Mouse (Mus musculus) CH12.LX (cell line): ENCODE results near the gene Ina. TPM values are rescaled to one million over a fixed set of nuclear protein-coding genes. Genes with fewer than 3 reads are reported as not detected.

Experiments used
- DNase-seq: peaks from one replicate; pipeline ENCODE4 v3.0.0-alpha.2; 2013; ENCODE audit errors: extremely low read depth
- H3K27ac ChIP-seq: 2 replicates; pipeline ENCODE4 v1.5.1; 2012; ENCODE audit warnings: low read depth, mild to moderate bottlenecking, control low read depth, moderate library complexity; ENCODE audit not compliant: insufficient read depth
- H3K27me3 ChIP-seq: replicated peaks from 2 replicates; pipeline ENCODE3; 2012; ENCODE audit warnings: inconsistent platforms
- H3K36me3 ChIP-seq, 2 experiments: replicated peaks in 1 of 2; 2 replicates each; pipeline versions ENCODE3 to v1.6.1; 2012; ENCODE audit warnings: inconsistent platforms in 1 of 2, low read length in 1 of 2, mild to moderate bottlenecking in 1 of 2, mixed read lengths in 1 of 2, moderate library complexity in 1 of 2; ENCODE audit not compliant: control insufficient read depth in 1 of 2, insufficient read depth in 1 of 2
- H3K4me1 ChIP-seq, 2 experiments: 2 replicates each; pipeline ENCODE4 v1.6.1; 2012; ENCODE audit warnings: inconsistent platforms in 1 of 2, moderate library complexity in 1 of 2; ENCODE audit not compliant: insufficient read depth in 2 of 2, control insufficient read depth in 1 of 2
- H3K4me2 ChIP-seq: 2 replicates; pipeline ENCODE4 v1.6.1; 2012; ENCODE audit warnings: low read depth, mild to moderate bottlenecking, control low read depth; ENCODE audit not compliant: poor library complexity, insufficient read depth, severe bottlenecking
- H3K4me3 ChIP-seq, 3 experiments: fragments of 150-350 bp in 1 of 3; sonication (generic) in 1 of 3; replicated peaks in 1 of 3; 2 replicates each; pipeline versions ENCODE3 to v1.5.1; 2011 to 2012; ENCODE audit warnings: low read depth in 2 of 3, low read length in 2 of 3, mild to moderate bottlenecking in 2 of 3, moderate library complexity in 2 of 3, control low read depth in 1 of 3, improper control_type of control experiment in 1 of 3, inconsistent platforms in 1 of 3, mixed read lengths in 1 of 3; ENCODE audit not compliant: poor library complexity in 1 of 3
- H3K79me2 ChIP-seq: replicated peaks from 2 replicates; pipeline ENCODE4 v1.6.1; 2012; ENCODE audit warnings: mild to moderate bottlenecking, moderate library complexity; ENCODE audit not compliant: control insufficient read depth, poor library complexity, insufficient read depth, severe bottlenecking; ENCODE audit errors: extremely low read depth
- H3K9ac ChIP-seq: 2 replicates; pipeline ENCODE4 v1.6.1; 2012; ENCODE audit warnings: low read depth, mild to moderate bottlenecking, control low read depth, moderate library complexity; ENCODE audit not compliant: insufficient read depth
- H3K9me3 ChIP-seq: replicated peaks from 2 replicates; pipeline ENCODE3; 2012; ENCODE audit warnings: low read length, inconsistent platforms, mixed read lengths
- BHLHE40 ChIP-seq: IDR thresholded peaks from 2 replicates; pipeline ENCODE4 v1.6.1; 2011; ENCODE audit warnings: mild to moderate bottlenecking, low read depth, low read length, improper control_type of control experiment
- CHD1 ChIP-seq: IDR thresholded peaks from 2 replicates; pipeline ENCODE4 v1.6.1; 2012; ENCODE audit warnings: low read depth, low read length, improper control_type of control experiment, inconsistent platforms
- CHD2 ChIP-seq: IDR thresholded peaks from 2 replicates; pipeline ENCODE4 v1.6.1; 2011; ENCODE audit warnings: low read length, improper control_type of control experiment
- CTCF ChIP-seq, 2 experiments: IDR thresholded peaks in 1 of 2; conservative IDR thresholded peaks in 1 of 2; 2 replicates each; pipeline ENCODE4 v1.5.1; 2011 to 2012; ENCODE audit warnings: low read depth in 2 of 2, low read length in 2 of 2, improper control_type of control experiment in 1 of 2, inconsistent platforms in 1 of 2, mild to moderate bottlenecking in 1 of 2, moderate library complexity in 1 of 2
- E2F4 ChIP-seq: IDR thresholded peaks from 2 replicates; pipeline ENCODE4 v1.6.1; 2011; ENCODE audit warnings: low read depth, low read length, improper control_type of control experiment; ENCODE audit not compliant: insufficient replicate concordance
- ELF1 ChIP-seq: IDR thresholded peaks from 2 replicates; pipeline ENCODE4 v1.6.1; 2014; ENCODE audit warnings: low read depth, mild to moderate bottlenecking, inconsistent platforms, low read length, improper control_type of control experiment
- EP300 ChIP-seq: IDR thresholded peaks from 2 replicates; pipeline ENCODE4 v1.6.1; 2011; ENCODE audit warnings: low read length, improper control_type of control experiment
- ETS1 ChIP-seq: conservative IDR thresholded peaks from 2 replicates; pipeline ENCODE4 v1.6.1; 2012; ENCODE audit warnings: low read depth, mild to moderate bottlenecking, inconsistent platforms, low read length, improper control_type of control experiment, moderate library complexity
- GABPA ChIP-seq: IDR thresholded peaks from 2 replicates; pipeline ENCODE4 v1.6.1; 2012; ENCODE audit warnings: low read depth, low read length, improper control_type of control experiment, inconsistent platforms; ENCODE audit not compliant: insufficient replicate concordance
- HCFC1 ChIP-seq: IDR thresholded peaks from 2 replicates; pipeline ENCODE4 v1.6.1; 2012; ENCODE audit warnings: low read depth, mild to moderate bottlenecking, inconsistent platforms, low read length, improper control_type of control experiment
- IRF4 ChIP-seq: IDR thresholded peaks from 2 replicates; pipeline ENCODE4 v1.6.1; 2014; ENCODE audit warnings: low read depth, mild to moderate bottlenecking, inconsistent platforms, low read length, improper control_type of control experiment
- JUND ChIP-seq: conservative IDR thresholded peaks from 2 replicates; pipeline ENCODE4 v1.6.1; 2011; ENCODE audit warnings: low read depth, low read length, improper control_type of control experiment
- KAT2A ChIP-seq: IDR thresholded peaks from 2 replicates; pipeline ENCODE4 v1.6.1; 2012; ENCODE audit warnings: low read length, improper control_type of control experiment, inconsistent platforms; ENCODE audit not compliant: insufficient replicate concordance
- MAFK ChIP-seq: IDR thresholded peaks from 2 replicates; pipeline ENCODE4 v1.6.1; 2011; ENCODE audit warnings: low read length, improper control_type of control experiment; ENCODE audit not compliant: insufficient replicate concordance
- MAZ ChIP-seq: IDR thresholded peaks from 2 replicates; pipeline ENCODE4 v1.6.1; 2012; ENCODE audit warnings: low read depth, mild to moderate bottlenecking, inconsistent platforms, low read length, improper control_type of control experiment, moderate library complexity
- MXI1 ChIP-seq: IDR thresholded peaks from 2 replicates; pipeline ENCODE4 v1.6.1; 2011; ENCODE audit warnings: mild to moderate bottlenecking, low read depth, low read length, improper control_type of control experiment
- MYC ChIP-seq: IDR thresholded peaks from 2 replicates; pipeline ENCODE4 v1.6.1; 2011; ENCODE audit warnings: low read depth, mild to moderate bottlenecking, improper control_type of control experiment, low read length
- NELFE ChIP-seq: IDR thresholded peaks from 2 replicates; pipeline ENCODE4 v1.6.1; 2011; ENCODE audit warnings: low read depth, low read length, improper control_type of control experiment
- NRF1 ChIP-seq: IDR thresholded peaks from 2 replicates; pipeline ENCODE4 v1.6.1; 2014; ENCODE audit warnings: low read depth, mild to moderate bottlenecking, inconsistent platforms, low read length, improper control_type of control experiment, moderate library complexity
- PAX5 ChIP-seq: IDR thresholded peaks from 2 replicates; pipeline ENCODE4 v1.6.1; 2012; ENCODE audit warnings: low read length, inconsistent platforms, mixed read lengths
- POLR2AphosphoS2 ChIP-seq: IDR thresholded peaks from 2 replicates; pipeline ENCODE4 v1.6.1; 2011; ENCODE audit warnings: low read depth, low read length, improper control_type of control experiment
- RAD21 ChIP-seq: IDR thresholded peaks from 2 replicates; pipeline ENCODE4 v1.6.1; 2011; ENCODE audit warnings: low read depth, mild to moderate bottlenecking, low read length, improper control_type of control experiment, moderate library complexity
- RCOR1 ChIP-seq: conservative IDR thresholded peaks from 2 replicates; pipeline ENCODE4 v1.6.1; 2012; ENCODE audit warnings: low read depth, mild to moderate bottlenecking, inconsistent platforms, low read length, improper control_type of control experiment
- SIN3A ChIP-seq: IDR thresholded peaks from 2 replicates; pipeline ENCODE4 v1.6.1; 2012; ENCODE audit warnings: low read length, improper control_type of control experiment, inconsistent platforms
- SMC3 ChIP-seq: IDR thresholded peaks from 2 replicates; pipeline ENCODE4 v1.6.1; 2011; ENCODE audit warnings: low read depth, low read length, improper control_type of control experiment
- TBP ChIP-seq: conservative IDR thresholded peaks from 2 replicates; pipeline ENCODE4 v1.6.1; 2011; ENCODE audit warnings: low read depth, low read length, improper control_type of control experiment
- TCF12 ChIP-seq: IDR thresholded peaks from 2 replicates; pipeline ENCODE4 v1.6.1; 2014; ENCODE audit warnings: low read depth, mild to moderate bottlenecking, inconsistent platforms, low read length, improper control_type of control experiment
- UBTF ChIP-seq: IDR thresholded peaks from 2 replicates; pipeline ENCODE4 v1.6.1; 2012; ENCODE audit warnings: low read depth, mild to moderate bottlenecking, inconsistent platforms, low read length, improper control_type of control experiment, moderate library complexity
- USF1 ChIP-seq: IDR thresholded peaks from 2 replicates; pipeline ENCODE4 v1.6.1; 2014; ENCODE audit warnings: low read depth, mild to moderate bottlenecking, inconsistent platforms, low read length, improper control_type of control experiment
- USF2 ChIP-seq: conservative IDR thresholded peaks from 2 replicates; pipeline ENCODE4 v1.6.1; 2011; ENCODE audit warnings: low read depth, low read length, improper control_type of control experiment
- ZMIZ1 ChIP-seq: IDR thresholded peaks from 2 replicates; pipeline ENCODE4 v1.6.1; 2012; ENCODE audit warnings: low read depth, mild to moderate bottlenecking, inconsistent platforms, low read length, improper control_type of control experiment
- ZNF384 ChIP-seq: IDR thresholded peaks from 2 replicates; pipeline ENCODE4 v1.6.1; 2012; ENCODE audit warnings: low read depth, low read length, improper control_type of control experiment, inconsistent platforms
- dilution Hi-C: fragments of 300-500 bp; cut with MboI; formaldehyde crosslinking; loops from 2 replicates; pipeline ENCODE4 v1.14.3; 2020; ENCODE audit warnings: low sequenced_read_pairs; ENCODE audit not compliant: extremely low pct_unique_long_range_greater_than_20kb, extremely low pct_ligation_motif_present
- in situ Hi-C: fragments of 300-500 bp; cut with MboI; formaldehyde crosslinking; loops from 3 replicates; pipeline ENCODE4 v1.14.3; 2019; ENCODE audit warnings: low sequenced_read_pairs, low pct_ligation_motif_present, low pct_unique_long_range_greater_than_20kb, mixed read lengths
- polyA plus RNA-seq: library from polyadenylated mRNA; unstranded; fragments of >175 nt; gene quantifications from 2 replicates; pipeline ENCODE4 v1.2.1, GENCODE M21; 2012; ENCODE audit warnings: low read depth; ENCODE audit not compliant: insufficient read length
- total RNA-seq, 2 experiments: library from RNA; depleted of rRNA; stranded (reverse); fragments of 300-350 nt in 1 of 2; fragments of >200 nt in 1 of 2; gene quantifications; 2 replicates each; pipeline ENCODE4 v1.2.3; 2012 to 2014

Gene Ina
- total and polyA plus RNA-seq, 3 experiments: not detected

DNA sequence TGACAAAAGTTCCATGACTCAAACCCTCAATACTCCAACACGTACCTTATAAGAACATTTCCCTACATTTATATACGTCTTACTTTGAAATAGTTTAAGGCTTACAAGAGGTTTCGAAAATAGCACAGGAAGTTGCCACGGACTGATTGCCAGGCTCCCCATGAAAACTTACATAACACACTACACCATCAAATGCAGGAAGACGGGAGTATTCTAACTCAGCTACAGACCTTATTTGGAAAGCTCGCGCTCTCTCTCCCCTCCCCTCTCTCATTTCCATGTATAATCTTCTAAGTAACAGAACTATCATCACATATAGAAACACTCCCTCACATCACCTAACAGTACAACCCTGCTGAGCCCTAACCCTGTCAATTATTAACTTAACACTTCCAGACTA, 5.1 kb upstream of the Ina start:
- H3K27me3 ChIP-seq: no peaks in the 10 kb centered on the region
- no peak overlapping the region for H3K4me3 ChIP-seq
- no peak overlapping the region for H3K4me2 ChIP-seq
- no peaks in the 10 kb centered on the region for H3K79me2 ChIP-seq
- TF ChIP-seq CHD2: no peak
- no peak for TF ChIP-seq POLR2AphosphoS2
- TF ChIP-seq CHD1: no peak
- TF ChIP-seq TCF12: no peak
- TF ChIP-seq BHLHE40: no peak
- TF ChIP-seq SMC3: no peak
- no peak for TF ChIP-seq ZMIZ1
- TF ChIP-seq SIN3A: no peak
- no peak for TF ChIP-seq ELF1
- no peak for TF ChIP-seq ZNF384
- TF ChIP-seq, all 38 proteins: peak for 0
- no peaks in the 10 kb centered on the region for H3K36me3 ChIP-seq
- no peak overlapping the region for H3K27ac ChIP-seq
- H3K4me1 ChIP-seq: peaks cover 5 to 10% of the 10 kb centered on the region in 2 experiments; a peak in 3 of 4 replicates
- dilution Hi-C loops (no loop called here), in situ Hi-C loops (no loop called here)
- H3K9ac ChIP-seq: no peak overlapping the region
- DNase-seq: no peak
- H3K9me3 ChIP-seq: peaks cover 5% of the 10 kb centered on the region

DNA sequence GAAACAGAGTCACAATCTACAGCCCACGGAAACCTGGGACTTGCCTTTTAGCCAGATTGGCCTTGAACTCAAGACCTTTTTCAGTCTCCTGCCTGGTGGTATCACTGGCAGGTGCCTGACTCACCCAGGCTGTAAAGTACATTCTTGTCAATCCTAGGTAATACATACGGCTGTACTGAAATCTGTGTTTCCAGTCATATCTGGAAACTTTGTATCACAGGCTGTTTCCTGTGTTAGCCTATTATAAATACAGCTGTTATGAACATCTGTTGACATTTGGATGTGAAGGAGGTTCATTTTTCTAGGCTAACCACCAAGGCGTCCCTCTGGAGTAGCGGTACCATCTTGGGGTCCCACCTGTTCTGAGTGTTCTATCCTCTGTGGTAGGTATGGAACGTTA, 4.6 kb upstream of the Ina start:
- no peak overlapping the region for H3K27ac ChIP-seq
- H3K9me3 ChIP-seq: peaks cover 10% of the 10 kb centered on the region
- no peaks in the 10 kb centered on the region for H3K27me3 ChIP-seq
- no peak overlapping the region; the same call in 1 of the 2 replicates for H3K4me2 ChIP-seq
- dilution Hi-C loops (no loop called here), in situ Hi-C loops (no loop called here)
- no peaks in the 10 kb centered on the region for H3K79me2 ChIP-seq
- H3K4me3 ChIP-seq: no peak overlapping the region
- DNase-seq: peak; percentile 36
- no peak overlapping the region for H3K9ac ChIP-seq
- H3K36me3 ChIP-seq: no peaks in the 10 kb centered on the region
- H3K4me1 ChIP-seq: peaks cover 5% of the 10 kb centered on the region in 2 experiments; a peak in 3 of 4 replicates
- peak; percentile 72 for TF ChIP-seq BHLHE40
- TF ChIP-seq E2F4: no peak
- no peak for TF ChIP-seq KAT2A
- TF ChIP-seq MXI1: no peak
- TF ChIP-seq MYC: no peak
- TF ChIP-seq TCF12: peak; percentile 73
- TF ChIP-seq USF1: no peak
- TF ChIP-seq JUND: peak; percentile 76
- TF ChIP-seq POLR2AphosphoS2: no peak
- peak; percentile 30 for TF ChIP-seq ZNF384
- TF ChIP-seq RCOR1: no peak; the same call in 1 of the 2 replicates
- TF ChIP-seq ETS1: peak; percentile 75
- no peak for TF ChIP-seq TBP
- 0 out of 2 replicates have a peak, but pooled peaks have one; percentile 37 for TF ChIP-seq MAFK
- TF ChIP-seq SIN3A: peak; percentile 57; the same call in 1 of the 2 replicates
- TF ChIP-seq HCFC1: no peak
- no peak for TF ChIP-seq SMC3
- no peak for TF ChIP-seq GABPA
- peak; percentile 81 for TF ChIP-seq EP300
- no peak for TF ChIP-seq RAD21
- TF ChIP-seq UBTF: no peak
- no peak for TF ChIP-seq ZMIZ1
- TF ChIP-seq ELF1: no peak
- no peak for TF ChIP-seq IRF4
- TF ChIP-seq CTCF (conservative IDR thresholded peaks at IDR 0.05 in 1 of 2, IDR thresholded peaks at IDR 0.05 in 1 of 2; ENCODE audit: low read depth in 2 of 2, low read length in 2 of 2): no peak
- no peak for TF ChIP-seq MAZ
- no peak for TF ChIP-seq PAX5
- TF ChIP-seq NELFE: no peak
- no peak for TF ChIP-seq USF2
- TF ChIP-seq CHD2: no peak
- TF ChIP-seq NRF1: no peak
